Mouse (Mus musculus) v-Abl transformed pro-B cells (cell line): ENCODE measurements around the gene Unc13b.

Source experiments
- in situ Hi-C, 2 experiments: fragments of 400-800 bp; cut with MboI; formaldehyde crosslinking; loops; one replicate each; pipeline ENCODE4 v1.15.1; 2025; ENCODE audit not compliant: unreplicated experiment in 2 of 2

Gene Unc13b

DNA sequence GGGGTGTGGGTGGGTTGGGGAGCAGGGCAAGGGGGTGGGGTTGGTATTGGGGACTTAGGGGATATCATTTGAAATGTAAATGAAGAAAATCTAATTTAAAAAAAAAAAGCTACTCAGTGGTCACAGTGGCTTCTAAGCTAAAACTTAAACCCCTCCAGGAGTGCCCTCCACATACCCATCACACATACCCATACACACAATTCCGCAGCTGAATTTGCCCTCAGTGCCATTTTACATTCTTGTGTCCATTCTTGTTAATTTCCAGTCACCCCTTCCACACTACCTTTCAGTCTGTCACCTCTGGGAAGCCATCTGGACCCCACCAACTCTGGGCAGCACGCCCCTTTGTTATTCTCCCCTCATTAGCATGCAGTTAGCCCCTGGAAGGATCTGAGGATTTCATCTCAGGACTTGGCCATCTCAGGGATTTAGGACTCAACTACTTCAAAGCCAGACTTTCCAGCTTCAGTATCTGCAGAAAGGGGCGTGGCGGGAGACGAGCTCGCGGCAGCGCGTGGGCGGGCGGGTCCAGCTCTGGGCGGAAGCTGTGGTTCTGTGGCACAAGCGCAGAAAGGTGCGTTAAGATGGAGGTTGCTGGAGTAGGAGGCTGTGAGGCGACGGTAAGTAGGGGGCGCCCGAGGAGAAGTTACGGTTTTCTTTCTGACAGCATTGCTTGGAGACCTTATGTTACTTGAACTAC, 208.0 kb downstream of the Unc13b start, which contains the start of gene Atp8b5:
Gene Atp8b5 (plus strand): TSS at position 537 of the 700 bp plus-strand sequence.
- in situ Hi-C loops: no loop called here

DNA sequence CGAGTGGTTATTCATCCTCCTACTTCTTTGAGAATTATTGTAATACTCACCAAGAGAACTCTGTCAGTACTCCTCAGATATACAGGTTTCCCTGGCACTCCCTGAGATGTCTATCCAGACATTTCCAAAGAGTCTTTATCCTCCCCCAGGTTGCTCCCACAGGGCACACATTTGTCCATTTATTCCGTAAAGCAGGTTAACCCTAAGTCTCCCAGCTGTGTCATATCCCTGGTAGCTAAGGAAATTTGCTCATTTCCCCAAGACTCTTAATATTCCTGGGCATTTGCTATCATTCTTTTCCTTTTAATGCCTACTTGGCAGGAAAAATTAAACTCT, 208.5 kb downstream of the Unc13b start:
- in situ Hi-C loops: no loop called here

DNA sequence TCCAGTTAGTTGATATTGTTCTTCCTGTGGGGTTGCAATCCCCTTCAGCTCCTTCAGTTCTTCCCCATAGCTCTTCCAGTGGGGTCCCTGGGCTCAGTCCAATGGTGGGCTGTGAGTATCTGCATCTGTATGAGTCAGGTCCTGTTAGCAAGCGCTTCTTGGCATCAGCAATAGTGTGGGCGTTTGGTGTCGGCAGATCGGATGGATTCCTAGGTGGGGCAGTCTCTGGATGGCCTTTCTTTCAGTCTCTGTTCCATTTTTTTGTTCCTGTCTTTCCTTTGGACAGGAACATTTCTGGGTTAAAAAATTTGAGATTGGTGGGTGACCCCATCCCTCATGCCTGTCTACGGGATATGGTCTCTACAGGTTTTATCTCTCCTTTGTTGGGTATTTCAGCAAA, 226.7 kb downstream of the Unc13b start:
- in situ Hi-C loops: no loop called here

DNA sequence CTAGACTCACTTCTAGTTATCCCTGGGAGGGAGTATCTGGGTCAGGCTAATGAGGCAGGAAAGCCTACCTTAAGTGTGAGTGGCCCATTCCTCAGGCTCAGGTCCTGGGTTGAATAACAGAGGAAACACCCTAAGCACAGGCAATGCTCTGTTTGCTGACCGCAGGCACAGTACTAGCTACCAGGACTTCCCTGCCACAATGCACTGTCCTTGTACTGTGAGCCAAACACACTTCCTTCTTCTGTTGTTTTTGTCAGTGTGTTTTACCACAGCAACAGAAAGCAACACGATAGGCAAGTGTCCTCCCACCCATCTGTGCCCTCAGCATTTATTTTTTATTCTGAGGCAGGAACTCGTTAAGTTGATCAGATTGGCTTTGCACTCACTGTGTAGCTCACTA, 228.6 kb downstream of the Unc13b start:
- in situ Hi-C loops: no loop called here

DNA sequence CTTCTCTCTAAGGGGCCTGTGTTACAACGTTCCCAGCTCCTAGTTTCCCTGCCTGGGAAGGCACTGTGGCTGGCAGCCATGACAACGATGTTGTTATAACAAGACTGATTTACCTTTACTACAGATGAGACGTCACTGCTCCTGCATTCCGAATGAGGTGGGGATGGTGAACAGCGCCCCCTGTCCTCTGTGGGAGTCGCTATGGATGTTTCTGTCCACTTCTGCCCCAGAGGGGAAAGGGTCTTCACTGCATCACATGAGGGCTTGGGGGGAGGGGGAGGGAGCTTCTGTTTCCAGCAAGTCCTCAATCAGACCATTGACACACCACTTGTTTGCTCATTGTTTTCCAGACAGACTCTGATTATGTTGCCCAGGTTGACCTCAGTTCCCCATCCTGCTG, 235.2 kb downstream of the Unc13b start:
- in situ Hi-C loops: no loop called here

DNA sequence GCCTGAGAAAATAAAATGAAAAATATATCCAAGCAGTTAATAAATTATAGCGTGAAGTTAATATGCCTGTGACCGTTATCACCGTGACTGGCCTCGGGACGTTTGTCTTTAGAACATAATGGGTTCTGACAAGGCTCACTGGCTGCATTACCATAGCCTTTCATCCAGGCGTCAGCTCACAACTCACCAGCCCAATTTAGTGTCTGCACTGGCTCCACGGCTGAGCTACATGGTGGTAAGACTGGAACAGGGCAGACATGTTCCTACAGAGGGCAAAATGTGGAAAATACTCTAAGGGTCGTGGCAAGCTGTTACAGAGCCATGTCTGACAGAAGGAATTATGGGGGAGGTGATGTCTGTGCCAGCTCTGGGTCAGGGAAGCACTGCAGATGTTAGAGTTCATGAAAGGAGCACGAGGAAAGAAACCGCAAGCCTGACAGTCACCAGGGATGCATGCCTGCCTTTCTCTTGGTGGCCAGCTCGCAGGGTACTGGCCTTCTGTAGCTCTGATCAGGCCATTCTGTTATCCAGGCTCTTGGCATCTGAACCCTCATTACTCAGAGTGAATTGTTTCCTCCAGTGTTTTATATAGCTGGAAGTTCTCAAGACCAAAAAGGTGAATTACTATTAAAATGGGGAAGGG, 251.1 kb downstream of the Unc13b start:
- in situ Hi-C loops: no loop called here
